Mouse (Mus musculus): Measurements from ENCODE around the gene Pgpep1.

GRCm38 (mm10) chr8:70648921-70649320, 11.3 kb downstream of the Pgpep1 start:
- TF ChIP-seq CTCF (conservative IDR thresholded peaks at IDR 0.05; ENCODE audit: low read length), result no peak
- TF ChIP-seq POU5F1 (IDR thresholded peaks at IDR 0.05; ENCODE audit: borderline replicate concordance, low read length), result no peak
